Mouse (Mus musculus) kidney, postnatal 0 days (tissue): ENCODE measurements at regions not wholly inside any gene's neighbourhood (a gene's known extent, or its start where the extent isn't known, plus 50 kb on each side); places are given as distances from the start of the nearest gene placed in this dataset.

Experiments used
- ATAC-seq: fragments of 200-750 bp; cut with Nextera tagmentation; replicated peaks from 2 replicates; pipeline ENCODE4 v1.8.0; 2017; ENCODE audit warnings: low read depth, moderate number of reproducible peaks, moderate TSS enrichment, moderate library complexity; ENCODE audit not compliant: low FRiP score
- DNase-seq: peaks from one replicate; pipeline ENCODE4 v3.0.0-alpha.2; 2016; ENCODE audit warnings: low spot score
- H3K27ac ChIP-seq: fragments of 300-500 bp; sonication (generic); 2 replicates; pipeline ENCODE4 v1.5.1; 2014; ENCODE audit warnings: mild to moderate bottlenecking
- H3K27me3 ChIP-seq: fragments of 300-500 bp; sonication (generic); 2 replicates; pipeline ENCODE4 v1.6.1; 2014; ENCODE audit warnings: low read length, mixed read lengths; ENCODE audit not compliant: insufficient read depth
- H3K36me3 ChIP-seq: fragments of 300-500 bp; sonication (generic); 2 replicates; pipeline ENCODE4 v1.6.1; 2014; ENCODE audit warnings: low read length, mixed read lengths; ENCODE audit not compliant: insufficient read depth
- H3K4me1 ChIP-seq: fragments of 300-500 bp; sonication (generic); replicated peaks from 2 replicates; pipeline ENCODE4 v1.6.1; 2014; ENCODE audit warnings: antibody characterized with exemption, low read length, mixed read lengths; ENCODE audit not compliant: insufficient read depth
- H3K4me2 ChIP-seq: fragments of 300-500 bp; sonication (generic); 2 replicates; pipeline ENCODE4 v1.6.1; 2014; ENCODE audit warnings: mild to moderate bottlenecking, low read length, moderate library complexity, mixed read lengths
- H3K4me3 ChIP-seq: fragments of 300-500 bp; sonication (generic); replicated peaks from 2 replicates; pipeline ENCODE4 v1.5.1; 2014; ENCODE audit warnings: low read depth, low read length
- H3K9ac ChIP-seq: fragments of 300-500 bp; sonication (generic); 2 replicates; pipeline ENCODE4 v1.6.1; 2014; ENCODE audit warnings: low read depth, low read length
- H3K9me3 ChIP-seq: fragments of 300-500 bp; sonication (generic); replicated peaks from 2 replicates; pipeline ENCODE4 v1.6.1; 2016; ENCODE audit warnings: low read length, inconsistent platforms, mixed read lengths
- CTCF ChIP-seq: IDR thresholded peaks from 2 replicates; pipeline ENCODE4 v1.5.1; 2016; ENCODE audit warnings: antibody characterized with exemption, low read depth, mild to moderate bottlenecking, moderate library complexity
- WGBS: fragments of 180-500 bp; shearing (Covaris S2); extraction: QIAGEN DNeasy Blood & Tissue Kit; methylation state at CpG from one replicate; pipeline ENCODE4 v1.1.7; 2014; 5-methylcytosine and 5-hydroxymethylcytosine counted together

DNA sequence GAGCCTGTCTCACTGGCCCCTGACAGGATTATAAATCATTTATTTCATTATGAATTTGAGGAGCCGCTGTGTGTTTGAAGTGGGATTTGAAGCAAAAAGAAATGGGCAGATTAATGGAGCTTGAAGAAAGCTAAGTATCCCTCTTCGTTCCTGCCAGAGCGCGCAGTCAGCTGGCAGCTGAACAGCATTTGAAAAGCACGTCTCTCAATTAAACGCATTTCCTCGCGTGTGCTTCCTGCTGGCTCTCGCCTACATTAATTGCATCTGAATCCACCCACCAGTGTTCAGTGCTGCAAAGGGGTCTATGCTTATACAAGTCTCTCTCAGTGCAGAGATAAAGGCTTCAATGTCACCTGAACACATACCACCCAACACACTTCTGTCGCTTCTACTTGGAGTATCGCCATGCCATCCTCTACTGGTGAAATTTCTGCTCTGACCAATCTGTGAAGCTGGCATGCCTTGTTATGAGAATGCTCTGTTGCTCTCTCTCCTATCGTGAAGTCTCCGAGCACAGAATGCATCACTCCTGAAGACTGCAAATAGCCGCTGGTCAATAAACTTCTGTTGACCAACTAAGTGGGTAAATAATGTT is 235.3 kb downstream of the Mycn start:
- no peaks in the 10 kb centered on the region for H3K27me3 ChIP-seq
- no peak for TF ChIP-seq CTCF

DNA sequence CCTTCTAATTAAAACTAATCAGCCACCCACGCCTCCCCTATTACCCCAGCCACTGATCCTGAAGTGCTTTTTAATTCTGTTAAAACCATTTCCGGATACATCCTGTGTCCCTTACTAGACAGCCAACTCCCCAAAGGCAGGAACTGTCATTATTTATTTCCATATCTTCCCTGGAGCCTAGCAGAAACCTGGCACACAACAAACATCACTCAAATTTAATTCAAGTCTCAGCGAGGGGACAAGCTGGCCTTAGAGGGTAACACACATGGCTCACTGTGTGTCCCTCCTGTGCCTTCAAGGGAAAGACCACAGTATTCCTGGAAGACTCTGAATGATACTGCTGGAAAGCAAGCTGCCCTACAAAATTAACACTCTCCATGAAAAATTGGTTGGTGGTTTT is 240.0 kb downstream of the Mycn start:
- Histone ChIP-seq H3K27me3 (no peaks in the 10 kb centered on the region), H3K36me3 (no peaks in the 10 kb centered on the region), H3K9me3 (no peaks in the 10 kb centered on the region), H3K4me1 (no peaks in the 10 kb centered on the region), H3K4me3 (no peak overlapping the region), H3K4me2 (no peak overlapping the region), H3K27ac (no peak overlapping the region), H3K9ac (no peak overlapping the region)
- DNase-seq: no peak
- WGBS: 50% methylated on average over 3 of the region's 3 CpGs
- ATAC-seq: no peak
- TF ChIP-seq CTCF: no peak

More for the DNA sequence above, 235.3 kb downstream of the Mycn start:
- ATAC-seq (no peak), DNase-seq (peak; percentile 22)
- Histone ChIP-seq H3K4me3 (no peak overlapping the region), H3K9ac (no peak overlapping the region), H3K27ac (no peak overlapping the region), H3K36me3 (no peaks in the 10 kb centered on the region), H3K4me1 (no peaks in the 10 kb centered on the region), H3K4me2 (no peak overlapping the region), H3K9me3 (no peaks in the 10 kb centered on the region)
- 59% methylated on average over 14 of the region's 14 CpGs for WGBS

DNA sequence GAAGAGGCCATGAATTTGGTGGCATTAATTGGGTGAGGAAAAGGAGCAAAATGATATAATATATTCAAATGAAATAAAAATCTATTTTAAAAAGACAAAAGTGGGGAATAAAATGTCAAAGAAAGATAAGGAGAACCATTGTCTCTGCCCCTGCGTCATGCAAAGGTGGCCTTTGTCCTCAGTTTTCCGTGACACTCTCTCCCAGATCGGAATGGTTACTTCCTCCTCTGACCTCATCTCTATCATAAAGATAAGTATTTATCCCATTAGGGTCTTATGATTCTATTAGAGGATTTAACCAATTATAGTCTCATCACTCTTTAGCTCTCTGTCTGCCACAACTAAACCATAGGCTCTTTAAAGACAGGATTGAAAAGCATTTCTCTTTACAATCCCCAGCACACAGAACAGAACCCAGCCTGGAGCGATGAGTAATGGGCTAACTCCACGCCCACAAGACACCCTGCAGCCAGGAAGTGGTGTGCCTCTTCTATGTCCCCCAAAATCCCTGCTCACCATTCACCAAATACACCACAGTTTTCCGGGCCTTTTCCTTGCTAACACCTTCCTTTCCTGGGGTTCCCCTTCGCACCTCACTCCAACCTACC is 240.6 kb downstream of the Mycn start:
- no peak for ATAC-seq

DNA sequence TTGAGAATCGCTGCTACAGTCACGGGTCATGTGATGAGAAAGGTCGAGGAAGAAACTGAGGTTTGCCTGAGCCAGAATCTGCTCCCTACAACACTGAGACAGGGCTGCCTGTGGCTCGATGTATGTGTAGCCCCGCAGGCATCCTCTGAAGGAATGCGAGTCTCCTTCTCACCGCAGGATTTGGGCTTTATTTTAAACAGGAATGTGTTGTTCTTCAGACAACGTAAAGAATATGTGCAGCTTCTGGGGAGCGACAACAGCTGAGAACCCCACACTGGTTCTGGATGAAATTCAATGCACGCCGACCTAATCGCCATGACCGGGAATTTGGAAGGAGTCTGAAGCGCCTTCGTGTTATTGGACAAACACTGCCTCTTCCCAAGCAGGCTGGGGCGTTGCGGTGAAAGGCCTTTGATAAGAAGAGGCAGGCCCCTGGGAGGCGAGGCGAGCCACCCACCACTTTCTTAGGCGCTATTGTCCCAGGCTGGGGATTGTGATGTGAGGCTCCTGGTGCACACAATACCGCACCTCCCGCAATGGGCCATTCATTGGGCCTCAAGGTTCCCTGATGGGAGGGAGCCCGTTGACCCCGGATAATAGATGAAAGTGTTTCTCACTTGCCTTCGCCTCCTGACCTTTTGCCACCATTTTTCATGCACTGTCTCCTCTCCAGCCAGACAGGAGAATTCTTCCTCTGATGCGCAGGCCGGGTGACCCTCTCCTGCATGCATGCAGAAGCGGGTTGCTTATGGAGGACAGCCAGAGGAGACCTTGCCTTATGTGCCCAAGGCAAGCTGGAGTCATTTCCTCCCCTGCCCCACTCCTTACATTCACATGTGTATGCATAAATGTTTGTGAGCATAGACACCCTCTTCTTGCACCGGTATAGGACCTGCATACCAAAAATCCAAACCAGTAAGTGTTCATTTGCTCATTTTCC is 247.6 kb downstream of the Mycn start:
- no peaks in the 10 kb centered on the region for H3K36me3 ChIP-seq
- no peak for ATAC-seq
- no peaks in the 10 kb centered on the region for H3K4me1 ChIP-seq
- H3K4me3 ChIP-seq: no peak overlapping the region
- H3K9me3 ChIP-seq: no peaks in the 10 kb centered on the region
- no peak for TF ChIP-seq CTCF
- no peak overlapping the region for H3K9ac ChIP-seq
- WGBS: 21% methylated on average over 29 of the region's 29 CpGs
- no peaks in the 10 kb centered on the region for H3K27me3 ChIP-seq
- no peak overlapping the region for H3K27ac ChIP-seq
- H3K4me2 ChIP-seq: no peak overlapping the region
- no peak for DNase-seq

More for the DNA sequence above, 240.6 kb downstream of the Mycn start:
- DNase-seq: no peak
- no peak overlapping the region for H3K4me3 ChIP-seq
- H3K27ac ChIP-seq: no peak overlapping the region
- H3K36me3 ChIP-seq: no peaks in the 10 kb centered on the region
- no peak overlapping the region for H3K4me2 ChIP-seq
- H3K9me3 ChIP-seq: no peaks in the 10 kb centered on the region
- no peaks in the 10 kb centered on the region for H3K4me1 ChIP-seq
- no peak for TF ChIP-seq CTCF
- H3K27me3 ChIP-seq: no peaks in the 10 kb centered on the region
- 87% methylated on average over 7 of the region's 7 CpGs for WGBS
- H3K9ac ChIP-seq: no peak overlapping the region

DNA sequence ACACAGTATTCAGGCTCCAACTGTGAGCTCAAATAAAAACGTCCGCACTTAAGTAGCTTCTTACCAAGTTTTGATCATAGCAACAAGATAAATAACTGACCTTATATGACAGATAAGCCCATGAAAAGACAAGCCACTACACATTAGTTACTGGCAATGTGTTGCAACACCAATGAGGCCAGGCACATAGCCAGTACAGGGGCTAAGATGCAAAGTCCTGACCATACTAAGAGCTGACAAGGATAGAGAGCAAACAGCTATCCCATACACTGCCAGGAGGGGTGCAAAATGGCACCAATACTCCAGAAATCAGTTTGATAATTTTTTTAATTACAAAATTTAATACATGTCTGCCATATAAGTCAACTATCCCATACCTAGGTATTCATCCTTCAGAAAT is 254.3 kb downstream of the Mycn start:
- Histone ChIP-seq H3K36me3 (no peaks in the 10 kb centered on the region), H3K9ac (no peak overlapping the region), H3K27ac (no peak overlapping the region), H3K27me3 (no peaks in the 10 kb centered on the region), H3K4me3 (no peak overlapping the region), H3K4me2 (no peak overlapping the region), H3K4me1 (0 out of 2 replicates have a peak, but pooled peaks cover 6% of the 10 kb centered on the region), H3K9me3 (no peaks in the 10 kb centered on the region)
- WGBS: 82% methylated on average over 2 of the region's 2 CpGs
- no peak for TF ChIP-seq CTCF
- DNase-seq (no peak), ATAC-seq (no peak)

DNA sequence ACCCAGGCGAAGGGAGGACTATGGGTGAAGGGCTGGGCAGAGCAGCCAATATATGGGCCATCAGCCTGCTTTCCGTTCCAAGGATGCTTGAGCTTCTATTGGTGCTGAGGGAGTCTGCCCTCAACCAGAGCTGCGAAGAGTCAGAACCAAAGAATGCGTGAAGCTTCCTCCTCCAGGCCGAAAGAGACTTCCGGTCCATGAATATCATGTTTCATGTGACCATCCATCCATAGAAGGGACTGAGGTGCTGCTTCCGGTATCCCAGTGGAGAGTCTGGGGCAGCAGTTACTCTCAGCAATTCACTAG is 256.5 kb downstream of the Mycn start:
- Histone ChIP-seq H3K9me3 (no peaks in the 10 kb centered on the region), H3K27me3 (no peaks in the 10 kb centered on the region), H3K9ac (no peak overlapping the region), H3K36me3 (no peaks in the 10 kb centered on the region), H3K27ac (no peak overlapping the region), H3K4me2 (no peak overlapping the region), H3K4me3 (no peak overlapping the region), H3K4me1 (peaks cover 12% of the 10 kb centered on the region; the same call in 1 of the 2 replicates)
- TF ChIP-seq CTCF: no peak
- ATAC-seq: peak; percentile 44; the same call in 1 of the 2 replicates
- DNase-seq: peak; percentile 67
- WGBS: 22% methylated on average over 7 of the region's 7 CpGs
